Mouse (Mus musculus): ENCODE measurements around the gene Ppp1r36. TPM values are rescaled to one million over a fixed set of nuclear protein-coding genes. Genes with fewer than 3 reads are reported as not detected.

Gene Ppp1r36
- total and polyA plus RNA-seq, 3 experiments, result not detected

GRCm38 (mm10) chr12:76405183-76405970, 12.0 kb upstream of the Ppp1r36 start:
- TF ChIP-seq MXI1 (IDR thresholded peaks at IDR 0.05; ENCODE audit: low read depth, low read length) (no peak), ELF1 (IDR thresholded peaks at IDR 0.05; ENCODE audit: low read depth, low read length) (no peak), POLR2AphosphoS2 (IDR thresholded peaks at IDR 0.05; ENCODE audit: low read length) (no peak), RCOR1 (IDR thresholded peaks at IDR 0.05; ENCODE audit: low read depth, low read length) (no peak), KAT2A (conservative IDR thresholded peaks at IDR 0.05; ENCODE audit: low read depth, low read length) (no peak), E2F4 (IDR thresholded peaks at IDR 0.05; ENCODE audit: borderline replicate concordance, low read depth, low read length) (no peak), ETS1 (IDR thresholded peaks at IDR 0.05; ENCODE audit: low read depth, low read length) (no peak), MYC (IDR thresholded peaks at IDR 0.05; ENCODE audit: low read depth, low read length) (no peak)
- Histone ChIP-seq H3K9ac (ENCODE audit: control insufficient read depth, low read depth, low read length, poor library complexity, severe bottlenecking) (no peak overlapping the region), H3K79me2 (ENCODE audit: control insufficient read depth, insufficient read depth, low read length, poor library complexity) (no peaks in the 10 kb centered on the region; the same call in 1 of the 2 replicates), H3K27me3 (ENCODE audit: control insufficient read depth in 1 of 2, insufficient read depth in 2 of 2, low read length in 2 of 2) (no peaks in the 10 kb centered on the region), H3K4me1 (ENCODE audit: control insufficient read depth in 1 of 2, insufficient read depth in 2 of 2, low read length in 2 of 2) (peaks cover 2 to 3% of the 10 kb centered on the region in 2 experiments; a peak in 1 of 4 replicates), H3K36me3 (ENCODE audit: control insufficient read depth in 1 of 2, insufficient read depth in 2 of 2, low read length in 2 of 2) (peaks cover 0 to 5% of the 10 kb centered on the region in 2 experiments; a peak in 1 of 4 replicates), H3K27ac (ENCODE audit: control insufficient read depth, low read depth, low read length) (no peak overlapping the region), H3K4me3 (ENCODE audit: control insufficient read depth in 1 of 2, insufficient read depth in 1 of 2, low read depth in 2 of 2, low read length in 2 of 2) (no peak overlapping the region), H3K9me3 (replicated peaks; ENCODE audit: insufficient read depth, low read length) (no peaks in the 10 kb centered on the region)
- DNase-seq (ENCODE audit: low read depth, low spot score), result no peak

DNA sequence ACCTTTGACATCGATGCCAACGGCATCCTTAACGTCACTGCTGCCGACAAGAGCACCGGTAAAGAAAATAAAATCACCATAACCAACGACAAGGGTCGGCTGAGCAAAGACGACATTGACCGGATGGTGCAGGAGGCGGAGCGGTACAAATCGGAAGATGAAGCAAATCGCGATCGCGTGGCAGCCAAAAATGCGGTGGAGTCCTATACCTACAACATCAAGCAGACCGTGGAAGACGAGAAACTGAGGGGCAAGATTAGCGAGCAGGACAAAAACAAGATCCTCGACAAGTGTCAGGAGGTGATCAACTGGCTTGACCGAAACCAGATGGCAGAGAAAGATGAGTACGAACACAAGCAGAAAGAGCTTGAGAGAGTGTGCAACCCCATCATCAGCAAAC, 11.4 kb upstream of the Ppp1r36 start:
- Histone ChIP-seq H3K79me2 (ENCODE audit: control insufficient read depth, insufficient read depth, low read length, poor library complexity) (no peaks in the 10 kb centered on the region; the same call in 1 of the 2 replicates), H3K4me3 (ENCODE audit: control insufficient read depth in 1 of 2, insufficient read depth in 1 of 2, low read depth in 2 of 2, low read length in 2 of 2) (no peak overlapping the region), H3K27ac (ENCODE audit: control insufficient read depth, low read depth, low read length) (no peak overlapping the region), H3K36me3 (ENCODE audit: control insufficient read depth in 1 of 2, insufficient read depth in 2 of 2, low read length in 2 of 2) (peaks cover 0 to 5% of the 10 kb centered on the region in 2 experiments; a peak in 1 of 4 replicates), H3K27me3 (ENCODE audit: control insufficient read depth in 1 of 2, insufficient read depth in 2 of 2, low read length in 2 of 2) (no peaks in the 10 kb centered on the region), H3K4me1 (ENCODE audit: control insufficient read depth in 1 of 2, insufficient read depth in 2 of 2, low read length in 2 of 2) (peaks cover 2 to 3% of the 10 kb centered on the region in 2 experiments; a peak in 1 of 4 replicates), H3K9ac (ENCODE audit: control insufficient read depth, low read depth, low read length, poor library complexity, severe bottlenecking) (no peak overlapping the region), H3K9me3 (replicated peaks; ENCODE audit: insufficient read depth, low read length) (no peaks in the 10 kb centered on the region)
- no peak for TF ChIP-seq CTCF (IDR thresholded peaks at IDR 0.05 in 2 of 3, conservative IDR thresholded peaks at IDR 0.05 in 1 of 3; ENCODE audit: control insufficient read depth in 1 of 3, insufficient read depth in 1 of 3, low read depth in 2 of 3, low read length in 3 of 3, poor library complexity in 1 of 3, severe bottlenecking in 1 of 3)
- no peak for TF ChIP-seq ZMIZ1 (IDR thresholded peaks at IDR 0.05; ENCODE audit: low read depth, low read length)
- TF ChIP-seq POLR2AphosphoS2 (IDR thresholded peaks at IDR 0.05; ENCODE audit: low read length), result no peak
- no peak for DNase-seq (ENCODE audit: low read depth, low spot score)

- TF ChIP-seq HCFC1 (IDR thresholded peaks at IDR 0.05; ENCODE audit: low read depth, low read length), result no peak
- no peak for TF ChIP-seq CHD1 (IDR thresholded peaks at IDR 0.05; ENCODE audit: low read depth, low read length)
- no peak for TF ChIP-seq RAD21 (IDR thresholded peaks at IDR 0.05; ENCODE audit: low read depth, low read length)
- no peak for TF ChIP-seq ZMIZ1 (IDR thresholded peaks at IDR 0.05; ENCODE audit: low read depth, low read length)
- no peak for TF ChIP-seq ZC3H11A (IDR thresholded peaks at IDR 0.05; ENCODE audit: low read depth, low read length)
- no peak for TF ChIP-seq BHLHE40 (IDR thresholded peaks at IDR 0.05; ENCODE audit: borderline replicate concordance, low read depth, low read length)
- no peak for TF ChIP-seq GATA1 (IDR thresholded peaks at IDR 0.05; ENCODE audit: low read depth, low read length)
- no peak for TF ChIP-seq JUND (IDR thresholded peaks at IDR 0.05; ENCODE audit: low read depth, low read length)
- TF ChIP-seq TCF12 (IDR thresholded peaks at IDR 0.05; ENCODE audit: low read depth, low read length), result no peak
- no peak for TF ChIP-seq NELFE (IDR thresholded peaks at IDR 0.05; ENCODE audit: low read depth, low read length)
- TF ChIP-seq USF2 (IDR thresholded peaks at IDR 0.05; ENCODE audit: borderline replicate concordance in 1 of 2, insufficient read depth in 1 of 2, low read depth in 1 of 2, low read length in 2 of 2), result no peak
- no peak for TF ChIP-seq TAL1 (IDR thresholded peaks at IDR 0.05; ENCODE audit: low read length)
- no peak for TF ChIP-seq SIN3A (IDR thresholded peaks at IDR 0.05; ENCODE audit: low read length)
- H3K27me3 ChIP-seq (ENCODE audit: control insufficient read depth in 1 of 2, insufficient read depth in 2 of 2, low read length in 2 of 2), result no peaks in the 10 kb centered on the region
- H3K4me1 ChIP-seq (ENCODE audit: control insufficient read depth in 1 of 2, insufficient read depth in 2 of 2, low read length in 2 of 2), result peaks cover 2 to 3% of the 10 kb centered on the region in 2 experiments; a peak in 1 of 4 replicates
- H3K36me3 ChIP-seq (ENCODE audit: control insufficient read depth in 1 of 2, insufficient read depth in 2 of 2, low read length in 2 of 2), result peaks cover 0 to 5% of the 10 kb centered on the region in 2 experiments; a peak in 1 of 4 replicates
- no peak overlapping the region for H3K9ac ChIP-seq (ENCODE audit: control insufficient read depth, low read depth, low read length, poor library complexity, severe bottlenecking)
- DNase-seq (ENCODE audit: low read depth, low spot score), result no peak
- no peak overlapping the region for H3K27ac ChIP-seq (ENCODE audit: control insufficient read depth, low read depth, low read length)
- no peaks in the 10 kb centered on the region; the same call in 1 of the 2 replicates for H3K79me2 ChIP-seq (ENCODE audit: control insufficient read depth, insufficient read depth, low read length, poor library complexity)
- H3K4me3 ChIP-seq (ENCODE audit: control insufficient read depth in 1 of 2, insufficient read depth in 1 of 2, low read depth in 2 of 2, low read length in 2 of 2), result no peak overlapping the region
- no peaks in the 10 kb centered on the region for H3K9me3 ChIP-seq (replicated peaks; ENCODE audit: insufficient read depth, low read length)
These were observed 10.2 kb upstream of the Ppp1r36 start for GRCm38 (mm10) chr12:76407184-76407583.

All from MEL (cell line).